Mouse (Mus musculus) T-helper 1 cell (primary cell): Measurements from ENCODE around the gene Npcd.
"Not testable (repeated sequence)": the region's sequence is repeated elsewhere in the genome, so short reads cannot be mapped to it uniquely, and the experiment has no call there.

Experiments used
- in situ Hi-C: fragments of 300-600 bp; cut with MboI, MseI; formaldehyde crosslinking; loops from one replicate; pipeline ENCODE4 v1.15.1; 2025; ENCODE audit warnings: high pct_unique_total_duplicates

Gene Npcd

DNA sequence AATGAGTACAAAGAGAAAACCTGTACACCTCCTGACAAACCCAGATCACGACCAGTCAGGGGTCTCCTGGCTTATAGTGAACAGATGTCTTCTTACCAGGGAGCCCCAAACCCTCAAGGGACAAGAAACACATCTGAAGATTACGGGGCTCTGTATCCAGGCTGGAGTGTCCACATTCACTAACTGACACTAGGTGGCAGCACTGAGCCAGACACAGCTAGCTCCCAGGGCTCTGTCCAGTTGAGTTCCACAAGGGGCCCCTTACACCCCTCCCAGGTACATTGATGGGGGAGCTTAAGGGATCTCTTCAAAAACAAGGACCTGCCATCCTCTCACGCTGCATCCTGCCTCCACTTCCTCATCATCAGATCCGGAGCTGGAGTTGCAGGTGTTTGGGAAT lies 3.6 kb downstream of the Npcd start:
- in situ Hi-C loops, result no loop called here

DNA sequence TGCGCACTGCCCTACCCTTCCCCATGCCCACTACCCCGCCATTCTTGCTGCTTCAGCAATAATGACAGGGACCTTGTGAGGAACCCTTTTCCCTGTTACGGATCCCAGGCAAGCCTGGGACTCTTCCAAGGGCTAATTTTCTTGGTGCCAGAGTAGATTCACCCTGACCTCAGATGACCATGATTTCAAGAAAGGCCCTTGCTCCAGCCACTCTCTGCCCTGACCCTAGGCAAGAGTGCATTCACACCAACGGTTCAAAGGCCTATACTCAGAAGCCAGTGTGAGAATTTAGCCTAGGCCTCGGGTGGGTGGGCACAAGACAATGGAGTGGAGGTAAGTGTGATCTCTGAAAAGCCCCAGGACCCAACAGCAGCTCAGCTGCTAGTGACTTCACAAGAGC lies 4.6 kb downstream of the Npcd start:
- in situ Hi-C loops, result loop anchor here (5.0 kb wide), 1 partner anchor 93 kb away; no protein-coding TSS in a partner anchor

- in situ Hi-C loops, result loop anchor here (5.0 kb wide), 1 partner anchor 94 kb away; no protein-coding TSS in a partner anchor
Observed at GRCm38 (mm10) chr15:79828366-79829035, 5.5 kb downstream of the Npcd start.

DNA sequence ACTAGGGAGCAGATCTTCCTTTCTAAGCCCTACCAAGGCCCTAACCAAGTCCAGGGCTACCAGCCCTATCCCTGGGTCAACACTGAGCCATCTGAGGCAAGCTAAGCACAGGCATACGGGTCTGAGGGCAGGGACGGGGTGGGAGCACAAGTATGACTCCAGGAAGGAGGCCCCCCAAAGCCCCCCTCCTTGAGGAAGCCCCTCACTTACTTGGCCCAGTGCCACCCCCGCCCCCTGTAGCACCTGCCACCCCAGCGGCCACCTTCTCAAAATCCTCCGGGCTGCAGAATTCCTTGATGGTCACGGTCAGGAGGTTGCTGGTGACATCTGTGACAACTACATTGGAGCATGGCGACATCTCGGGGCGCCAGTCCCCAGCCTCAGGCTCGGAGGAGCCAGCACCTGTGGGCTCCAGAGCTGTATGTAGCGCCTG lies 6.2 kb downstream of the Npcd start:
- in situ Hi-C loops, result loop anchor here (5.0 kb wide), 1 partner anchor 95 kb away; no protein-coding TSS in a partner anchor

GRCm38 (mm10) chr15:79827061-79827777 lies 6.8 kb downstream of the Npcd start:
- in situ Hi-C loops, result loop anchor here (5.0 kb wide), 1 partner anchor 95 kb away; no protein-coding TSS in a partner anchor

DNA sequence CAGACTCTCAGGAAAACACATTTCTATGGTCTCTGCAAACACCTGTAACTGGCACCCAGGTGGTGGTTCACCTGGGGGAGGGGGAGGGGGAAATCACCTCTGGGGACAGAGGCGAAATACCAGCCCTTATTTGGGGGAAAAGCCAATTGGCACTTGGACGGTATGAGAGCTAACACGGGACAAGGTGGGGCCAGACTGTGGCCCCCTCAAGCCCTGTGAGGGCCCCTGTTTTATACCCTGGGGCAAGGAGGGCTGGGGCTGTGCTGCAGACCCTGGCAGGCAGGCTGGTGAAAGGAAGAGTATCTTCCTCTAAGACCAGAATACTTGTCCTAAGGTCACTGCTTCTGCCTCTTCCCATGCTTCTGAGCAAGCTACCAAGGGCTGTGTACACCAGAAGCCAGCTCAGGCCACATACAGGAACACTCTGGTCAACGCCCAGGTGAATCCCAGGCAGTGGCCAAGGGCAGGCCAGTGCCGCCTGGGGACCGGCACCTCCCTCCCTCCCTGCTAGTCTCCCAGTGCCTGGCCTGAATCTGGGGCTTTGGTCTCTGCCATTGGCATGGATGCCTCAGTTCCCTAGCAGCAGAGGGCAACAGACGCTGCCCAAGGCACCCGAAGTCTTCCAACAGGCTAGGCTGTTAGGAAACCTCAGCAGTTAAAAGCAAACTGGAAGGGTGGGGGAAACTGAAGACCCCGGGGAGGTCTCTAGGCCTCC lies 7.7 kb downstream of the Npcd start:
- in situ Hi-C loops, result loop anchor here (5.0 kb wide), 1 partner anchor 96 kb away; no protein-coding TSS in a partner anchor

DNA sequence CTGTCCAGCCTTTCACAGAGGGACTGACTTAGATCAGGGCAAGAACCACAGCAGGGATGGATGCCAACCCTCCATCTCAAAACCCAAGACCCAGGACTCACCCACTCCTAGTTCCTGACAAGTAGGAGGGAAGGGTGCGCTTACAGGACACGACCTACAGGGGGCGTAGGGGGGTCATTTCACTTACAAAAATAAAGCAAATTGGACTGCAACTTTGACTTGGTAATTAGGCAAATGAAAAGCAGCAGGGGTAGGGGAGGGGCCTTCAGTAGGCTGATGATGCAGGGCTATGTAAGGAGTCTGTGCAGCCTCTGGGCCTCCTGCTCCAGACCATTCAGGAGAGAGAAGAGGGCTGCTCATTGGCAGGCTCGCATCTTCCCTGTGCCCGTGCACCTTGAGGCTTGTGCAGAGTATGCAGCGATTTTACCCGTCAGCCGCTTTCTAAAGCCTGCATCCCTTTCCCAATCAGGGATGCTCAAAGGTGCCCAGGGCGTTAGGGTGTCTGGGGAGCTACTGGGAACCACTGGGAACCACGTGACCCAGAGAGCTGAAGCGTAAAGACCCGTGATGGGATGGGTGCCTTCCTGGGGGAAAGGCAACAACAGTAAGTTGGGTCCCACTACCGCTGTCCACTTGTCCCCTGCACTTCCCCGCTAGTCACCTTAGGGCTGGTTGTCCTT lies 8.8 kb downstream of the Npcd start:
- in situ Hi-C loops, result loop anchor here (5.0 kb wide), 1 partner anchor 97 kb away; no protein-coding TSS in a partner anchor

DNA sequence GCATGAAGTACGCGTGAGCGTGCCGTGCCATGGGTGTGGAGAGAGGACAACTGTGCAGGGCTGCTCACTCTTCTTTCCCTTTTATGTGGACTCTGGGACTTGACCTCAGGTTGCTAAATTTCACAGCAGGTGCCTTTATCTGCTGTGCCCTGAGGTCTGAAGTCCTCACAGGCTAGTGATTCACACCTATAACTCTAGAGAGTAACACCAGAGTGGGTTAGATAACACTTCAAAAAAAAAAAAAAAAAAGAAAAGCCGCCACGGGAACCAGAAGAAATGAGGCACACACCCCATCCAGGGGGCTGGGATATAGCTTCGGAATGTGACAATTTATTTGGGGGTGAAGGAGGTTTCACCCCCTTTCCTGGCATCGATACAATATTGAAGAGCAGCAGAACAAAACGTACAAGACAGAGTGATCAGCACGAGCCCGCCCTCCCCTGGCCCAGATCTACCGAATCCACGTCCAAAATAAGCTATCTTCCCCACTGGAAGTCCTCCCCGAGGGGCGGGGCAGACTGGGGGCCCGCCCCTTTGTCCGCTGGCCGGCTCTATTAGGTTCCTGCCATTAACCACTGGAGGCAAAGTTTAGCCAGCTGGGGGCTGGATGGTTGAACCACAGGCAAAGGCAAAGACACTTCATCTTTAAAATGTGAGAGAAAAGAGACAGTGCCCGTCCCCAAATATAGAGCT lies 10.3 kb downstream of the Npcd start:
- in situ Hi-C loops, result no loop called here

DNA sequence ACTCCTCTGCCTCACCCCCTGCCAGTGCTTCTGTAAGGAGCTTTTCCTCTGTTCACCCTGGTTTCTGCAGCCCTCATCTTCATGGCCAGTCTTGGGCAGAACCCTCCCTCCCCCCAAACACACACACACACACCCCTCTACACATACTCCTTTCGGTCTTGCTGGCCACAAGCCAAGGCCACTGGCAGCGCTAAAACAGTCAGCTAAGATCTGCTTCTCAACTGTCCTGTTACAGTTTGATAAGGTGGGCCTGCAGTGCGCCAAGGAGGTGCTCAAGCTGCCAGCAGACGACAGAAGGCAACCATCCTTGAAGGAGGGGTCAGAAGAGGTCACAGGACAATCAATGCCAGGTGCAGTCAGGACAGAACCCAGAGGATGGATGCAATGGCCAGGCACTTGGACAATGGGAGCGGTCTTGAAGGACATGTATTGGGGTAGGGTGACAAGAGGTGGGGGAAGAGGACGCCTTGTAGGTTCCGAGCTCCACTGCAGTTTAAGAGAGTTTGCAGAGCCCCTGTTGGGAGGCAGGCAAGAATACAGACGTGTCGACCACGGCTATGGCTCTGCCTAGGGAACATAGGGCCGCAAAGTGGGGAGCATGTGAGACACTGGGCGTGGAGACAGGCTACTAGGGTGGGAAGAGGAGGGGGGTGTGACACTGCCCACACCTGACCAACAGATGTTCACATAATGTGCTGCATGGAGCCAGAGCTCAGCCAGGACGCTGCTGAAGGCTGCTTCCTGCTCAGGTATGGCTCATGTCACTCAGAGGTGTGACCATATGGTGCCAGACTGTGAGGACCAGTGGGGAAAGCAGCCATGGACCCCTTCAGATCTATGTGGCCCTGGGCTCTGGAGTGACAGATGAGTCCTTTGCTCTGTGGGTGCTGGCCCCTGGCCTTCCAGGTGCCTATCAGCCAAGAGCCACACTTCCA lies 11.5 kb downstream of the Npcd start:
- in situ Hi-C loops, result no loop called here

GRCm38 (mm10) chr15:79818325-79818724 lies 15.7 kb downstream of the Npcd start:
- in situ Hi-C loops, result no loop called here

DNA sequence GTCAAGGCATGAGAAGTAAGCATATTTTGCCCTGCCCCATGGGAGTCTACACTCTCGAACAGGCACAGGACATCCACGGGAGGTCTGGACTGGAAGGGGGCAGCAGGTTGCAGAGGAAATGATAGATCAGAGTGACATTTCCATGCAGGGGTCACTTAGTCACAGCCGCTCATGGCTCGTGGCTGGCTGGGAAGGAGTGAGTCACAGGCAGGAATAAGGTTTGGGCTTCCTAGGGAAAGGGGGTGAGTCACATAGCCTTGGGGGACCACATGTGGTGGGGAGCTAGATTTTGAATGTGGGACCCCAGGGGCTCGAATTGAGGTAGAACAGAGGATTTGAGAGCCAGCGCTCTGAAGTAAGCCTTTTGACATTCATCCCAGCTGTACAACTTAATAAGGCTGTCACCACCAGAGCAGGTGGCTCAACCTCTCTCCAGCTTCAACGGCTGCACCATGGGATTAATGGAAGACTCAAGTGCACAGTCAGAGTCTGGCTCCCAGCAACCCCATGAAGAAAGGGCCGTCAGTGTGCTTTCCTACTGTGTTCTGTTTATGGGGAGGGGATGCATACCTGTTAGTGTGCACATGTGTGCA lies 20.3 kb downstream of the Npcd start:
- in situ Hi-C loops, result no loop called here

- in situ Hi-C loops, result not testable (repeated sequence)
Observed at GRCm38 (mm10) chr15:79812840-79813239, 21.2 kb downstream of the Npcd start.

GRCm38 (mm10) chr15:79810997-79811396 lies 23.0 kb downstream of the Npcd start:
- in situ Hi-C loops, result no loop called here

DNA sequence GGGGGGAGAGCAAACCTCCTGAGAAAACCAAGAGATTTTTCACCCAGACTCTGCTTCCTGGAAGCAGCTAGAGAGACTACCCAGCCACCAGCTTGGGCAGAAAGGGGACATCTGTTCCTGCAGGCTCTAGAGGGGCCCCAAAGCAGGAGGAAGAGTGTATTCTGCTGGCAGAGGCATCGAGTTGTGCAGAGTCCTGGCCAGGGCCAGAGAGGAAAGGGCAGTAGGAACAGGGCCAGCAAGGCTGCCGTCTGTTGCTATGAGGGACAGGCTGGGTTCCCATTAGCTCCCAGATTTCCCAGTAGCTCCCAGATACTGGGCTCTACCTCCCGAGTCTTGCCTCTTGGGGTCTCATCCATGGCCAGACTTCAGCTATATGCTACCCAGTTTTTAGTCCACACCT lies 24.0 kb downstream of the Npcd start:
- in situ Hi-C loops, result no loop called here

DNA sequence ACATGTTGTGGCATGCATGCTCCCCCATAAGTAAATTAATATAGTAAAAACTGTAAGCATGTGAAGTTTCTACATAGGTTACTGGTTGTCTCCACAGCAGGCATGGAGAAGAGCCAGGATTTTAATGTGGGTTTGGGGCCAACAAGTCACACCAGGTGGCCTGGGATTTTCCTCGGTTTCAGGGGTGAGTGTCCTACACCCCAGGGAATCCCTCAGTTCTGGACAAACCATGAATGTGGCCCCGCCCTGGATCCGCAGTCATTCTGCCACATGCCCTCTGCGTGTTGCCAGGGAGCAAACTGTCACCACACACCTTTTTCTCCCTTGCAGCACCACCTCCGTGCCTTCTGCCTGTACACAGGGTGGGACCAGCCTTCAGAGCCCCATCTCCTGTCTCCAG lies 25.4 kb downstream of the Npcd start:
- in situ Hi-C loops, result no loop called here

- in situ Hi-C loops, result no loop called here
Observed at GRCm38 (mm10) chr15:79808114-79808513, 25.9 kb downstream of the Npcd start.

DNA sequence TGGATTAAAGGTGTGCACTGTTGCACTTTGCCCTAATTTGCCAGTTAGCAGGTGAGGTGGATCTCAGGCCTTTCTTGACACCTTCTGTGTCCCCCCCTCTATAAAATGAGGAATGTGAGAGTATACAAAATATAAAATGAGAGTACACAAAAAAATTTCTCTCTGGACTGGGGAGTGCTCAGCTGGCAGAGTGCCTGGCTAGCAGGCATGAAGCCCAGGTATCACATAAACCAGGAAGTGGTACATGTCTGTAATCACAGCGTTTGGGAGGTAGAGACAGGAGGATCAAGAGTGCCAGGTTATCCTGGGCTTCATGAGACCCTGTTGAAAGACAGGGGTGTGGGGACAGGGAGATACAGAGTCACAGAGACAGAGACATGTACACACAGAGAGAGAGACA lies 27.0 kb downstream of the Npcd start:
- in situ Hi-C loops, result no loop called here

GRCm38 (mm10) chr15:79805246-79805645 lies 28.8 kb downstream of the Npcd start:
- in situ Hi-C loops, result no loop called here

DNA sequence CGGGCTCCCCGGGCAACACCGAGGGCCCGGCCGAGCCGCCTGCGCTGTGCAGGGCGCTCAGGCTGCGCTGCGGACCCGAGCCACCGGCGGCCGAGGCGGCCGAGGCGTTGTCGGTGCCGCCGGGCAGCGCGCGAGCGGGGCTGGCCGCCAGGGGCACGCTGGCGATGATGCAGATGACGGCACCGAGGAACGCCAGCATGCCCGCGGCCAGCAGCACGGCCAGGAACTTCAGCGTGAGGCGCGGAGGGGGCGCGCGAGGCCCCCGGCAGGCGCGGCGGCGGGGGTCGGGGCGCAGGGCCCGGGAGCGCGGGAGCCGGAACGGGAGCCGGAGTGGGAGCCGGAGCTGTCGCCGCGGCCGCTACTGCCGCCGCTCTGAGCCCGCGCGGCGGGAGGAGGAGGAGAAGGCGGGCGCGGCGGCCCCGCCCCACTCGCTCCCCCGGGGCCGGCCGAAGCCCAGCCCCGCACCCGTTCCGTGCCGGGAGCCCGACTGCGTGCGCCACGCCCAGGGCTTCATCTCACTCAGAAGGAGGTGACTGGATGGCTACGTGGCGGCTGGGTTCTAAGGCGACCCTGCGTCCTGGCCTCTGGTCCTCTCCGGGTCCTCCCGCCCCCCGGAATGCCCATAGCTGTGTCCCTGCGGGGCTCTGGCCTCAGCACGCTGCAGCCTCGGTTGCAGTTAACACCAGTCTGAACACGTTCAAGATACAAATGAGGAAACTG lies 29.5 kb downstream of the Npcd start, which contains the start of gene Nptxr:
Gene Nptxr, minus strand, starts transcription at position 415 of the 720 bp plus-strand sequence.
- in situ Hi-C loops, result no loop called here
